Mouse (Mus musculus) frontal cortex, postnatal 36 days (tissue): ENCODE measurements at regions not wholly inside any gene's neighbourhood (a gene's known extent, or its start where the extent isn't known, plus 50 kb on each side); places are given as distances from the start of the nearest gene placed in this dataset.

ENCODE experiments used
- DNase-seq, 2 experiments: peaks; one replicate each; pipeline ENCODE4 v3.0.0; 2022; ENCODE audit warnings: low spot score in 2 of 2

DNA sequence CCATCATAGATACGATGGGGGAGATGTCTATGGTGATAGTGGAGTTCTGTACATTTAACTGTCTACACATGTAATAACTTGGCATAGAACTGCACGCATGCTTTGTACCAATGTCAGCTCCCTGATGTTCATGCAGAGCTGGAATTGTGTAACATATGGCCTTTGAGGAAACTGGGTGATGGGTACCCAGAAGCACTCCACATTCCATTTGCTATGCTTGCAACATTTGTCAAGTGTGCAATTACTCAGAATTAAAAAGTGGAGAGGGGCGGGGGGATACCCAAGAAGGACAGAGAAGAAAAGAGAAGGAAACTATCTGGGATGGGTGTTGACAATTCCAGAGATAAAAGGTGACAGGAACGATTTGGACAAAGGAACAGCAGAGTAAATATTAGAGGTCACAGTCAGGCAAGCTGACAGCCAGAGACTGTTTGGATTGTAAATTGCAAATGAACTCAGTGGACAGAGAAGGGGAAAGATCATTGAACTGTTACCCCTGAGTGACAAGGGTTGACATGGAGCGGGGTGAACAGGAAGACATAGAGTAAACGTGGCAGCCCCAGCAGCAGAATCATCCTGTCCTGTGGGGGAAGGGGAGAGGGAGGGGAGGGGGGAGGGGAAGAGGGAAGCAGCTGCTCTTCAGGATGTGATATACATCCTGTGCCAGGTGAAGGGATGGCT is 390.1 kb upstream of the Jarid2 start:
- DNase-seq, result no peak

DNA sequence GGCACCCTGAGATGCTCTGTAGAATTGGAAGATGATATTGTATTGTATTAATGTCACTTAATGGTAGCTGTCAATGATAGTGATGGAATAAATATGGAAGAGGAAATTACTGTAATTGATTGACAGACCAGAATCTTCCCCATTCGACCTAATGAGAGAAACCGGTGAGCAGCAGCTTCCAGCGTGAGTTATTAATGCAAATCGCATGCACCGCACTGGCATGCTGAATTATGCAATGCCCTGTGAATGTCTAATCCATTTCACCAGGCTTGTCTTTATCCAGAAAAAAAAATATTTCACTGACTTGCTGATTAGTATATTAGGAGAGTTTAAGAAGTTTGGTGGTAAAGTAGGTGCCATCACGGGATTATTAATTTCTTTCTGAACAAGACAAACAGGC is 384.2 kb upstream of the Jarid2 start:
- no peak for DNase-seq

DNA sequence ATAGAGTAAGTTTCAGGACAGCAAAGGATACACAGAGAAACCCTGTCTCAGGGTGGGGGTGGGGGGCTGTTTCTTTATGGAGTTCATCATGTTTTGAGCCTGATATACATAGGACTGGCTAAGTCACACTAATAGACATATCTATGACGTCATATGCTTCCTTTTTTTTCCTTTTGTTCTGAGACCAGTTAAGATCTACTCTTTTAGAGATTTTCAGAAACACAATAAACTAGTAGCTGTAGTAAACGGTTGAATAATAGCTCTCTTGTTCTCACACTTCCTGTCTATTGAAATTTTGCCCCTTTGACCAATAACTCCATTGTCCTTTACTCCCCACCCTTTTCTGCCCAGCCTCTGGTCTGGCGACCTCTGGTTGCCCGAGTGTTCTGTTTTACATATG is 382.6 kb upstream of the Jarid2 start:
- no peak for DNase-seq

DNA sequence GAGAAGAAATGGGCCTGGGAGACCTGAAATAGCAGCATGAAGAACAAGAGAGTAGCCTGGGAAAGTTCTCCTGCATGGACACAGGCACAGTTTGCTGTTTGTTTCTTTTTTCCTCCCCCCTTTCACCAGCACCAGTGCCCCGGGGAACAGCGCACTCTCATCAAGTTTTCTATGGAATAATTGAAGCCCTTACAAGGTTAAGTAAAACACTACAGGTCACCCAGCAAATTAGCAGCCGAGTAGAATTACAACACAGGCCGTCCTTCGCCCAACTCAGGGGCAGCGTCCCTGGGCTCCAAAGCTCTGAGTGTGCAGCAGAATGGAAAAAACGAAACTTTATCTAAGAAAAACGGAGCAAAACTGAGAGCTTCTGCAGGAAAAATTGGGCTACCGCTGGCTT is 381.6 kb upstream of the Jarid2 start:
- no peak for DNase-seq

DNA sequence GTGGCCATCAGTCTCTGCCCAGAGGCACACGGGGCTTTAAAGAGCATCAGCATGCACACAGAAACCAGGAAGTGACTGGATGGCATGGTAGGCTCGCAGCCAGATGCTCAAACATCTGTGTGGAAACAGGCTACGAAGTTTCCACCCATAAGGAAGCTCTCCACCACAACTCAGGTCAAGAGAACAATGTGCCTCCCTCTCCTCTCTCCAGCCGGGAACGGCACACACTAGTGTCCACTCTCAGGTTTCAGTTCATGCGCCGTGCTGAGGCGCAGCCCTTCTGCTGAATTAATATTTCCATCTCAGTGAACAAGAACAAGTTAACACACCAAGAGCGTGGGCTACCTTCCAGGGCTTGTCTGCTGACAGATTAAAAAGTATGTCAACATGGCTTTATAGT is 375.4 kb upstream of the Jarid2 start:
- DNase-seq, result no peak

DNA sequence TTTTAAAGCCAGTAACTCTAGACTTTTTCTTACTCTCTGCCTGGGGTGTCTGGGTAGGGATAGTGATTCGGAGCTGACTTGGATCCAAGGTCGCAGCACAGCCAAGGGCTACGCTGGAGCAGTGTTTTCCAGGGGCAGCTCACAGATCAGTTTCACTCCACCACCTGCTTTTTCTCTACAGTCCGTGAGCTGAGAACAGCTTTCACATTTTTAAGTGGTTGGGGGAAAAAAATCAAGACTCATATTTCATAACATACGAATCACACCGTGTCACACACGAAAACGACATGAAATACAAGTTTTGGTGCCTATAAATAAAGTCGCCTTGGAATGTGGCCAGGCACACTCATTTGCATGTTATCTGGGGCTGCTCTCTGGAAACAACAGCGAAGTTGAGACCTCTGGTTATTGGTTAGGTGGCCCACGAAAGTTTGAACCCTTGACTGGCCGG is 373.5 kb upstream of the Jarid2 start:
- no peak for DNase-seq

DNA sequence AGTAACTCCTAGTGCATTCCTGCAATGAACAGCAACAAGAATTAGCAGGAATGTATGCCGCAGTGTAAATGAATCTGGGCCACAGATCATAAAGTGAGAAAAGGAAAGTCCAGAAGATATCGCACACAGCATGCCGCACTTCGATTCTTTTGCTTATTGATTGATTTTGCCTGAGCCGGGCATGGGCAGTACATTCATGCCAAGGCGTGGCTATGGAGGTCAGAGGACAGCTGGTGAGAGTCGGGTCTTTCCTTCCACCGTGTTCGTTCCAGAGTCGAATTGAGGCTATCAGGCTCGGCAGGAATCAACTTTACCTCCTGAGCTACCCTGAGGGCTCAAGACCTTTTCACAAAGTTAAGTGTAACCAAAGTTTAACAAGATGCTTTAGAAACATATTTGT is 372.3 kb upstream of the Jarid2 start:
- no peak for DNase-seq

DNA sequence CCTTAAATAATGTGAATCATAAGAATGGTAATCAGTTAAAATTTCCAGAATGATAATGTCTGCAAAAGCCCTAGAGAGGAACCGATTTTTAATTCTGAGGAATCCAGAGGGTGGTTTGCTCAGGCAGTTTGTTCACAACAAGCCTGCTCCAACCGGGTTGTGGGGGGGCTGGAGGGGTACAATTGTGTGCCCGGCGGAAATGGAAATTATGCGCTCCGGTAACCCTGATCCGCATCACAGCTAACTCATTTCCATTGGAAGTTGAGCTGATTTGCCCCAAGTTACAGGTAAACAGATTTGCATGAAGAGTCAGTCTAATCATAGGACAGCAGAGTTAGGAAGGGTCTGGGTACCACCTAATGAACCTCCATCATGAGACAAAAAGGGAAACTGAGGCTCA is 369.9 kb upstream of the Jarid2 start:
- DNase-seq, result no peak

DNA sequence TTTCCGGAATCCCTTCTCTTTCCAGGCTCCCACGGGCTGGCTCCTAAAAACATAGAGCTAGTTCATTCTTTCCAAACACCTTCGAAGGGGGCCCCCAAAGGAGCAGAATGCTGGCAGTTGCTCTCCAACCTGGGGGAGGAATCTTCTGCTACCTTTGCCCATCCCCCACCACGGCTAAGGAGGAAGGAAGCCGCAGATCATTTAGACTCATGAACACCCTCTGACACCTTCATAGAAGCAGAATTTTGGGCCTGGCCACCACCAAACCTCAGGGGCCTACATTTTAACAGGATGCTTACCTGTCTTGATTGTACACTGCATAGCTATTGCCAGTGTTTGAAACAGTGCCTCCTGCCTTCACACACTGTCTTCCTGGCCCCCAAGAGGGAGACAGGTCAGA is 369.3 kb upstream of the Jarid2 start:
- no peak for DNase-seq

DNA sequence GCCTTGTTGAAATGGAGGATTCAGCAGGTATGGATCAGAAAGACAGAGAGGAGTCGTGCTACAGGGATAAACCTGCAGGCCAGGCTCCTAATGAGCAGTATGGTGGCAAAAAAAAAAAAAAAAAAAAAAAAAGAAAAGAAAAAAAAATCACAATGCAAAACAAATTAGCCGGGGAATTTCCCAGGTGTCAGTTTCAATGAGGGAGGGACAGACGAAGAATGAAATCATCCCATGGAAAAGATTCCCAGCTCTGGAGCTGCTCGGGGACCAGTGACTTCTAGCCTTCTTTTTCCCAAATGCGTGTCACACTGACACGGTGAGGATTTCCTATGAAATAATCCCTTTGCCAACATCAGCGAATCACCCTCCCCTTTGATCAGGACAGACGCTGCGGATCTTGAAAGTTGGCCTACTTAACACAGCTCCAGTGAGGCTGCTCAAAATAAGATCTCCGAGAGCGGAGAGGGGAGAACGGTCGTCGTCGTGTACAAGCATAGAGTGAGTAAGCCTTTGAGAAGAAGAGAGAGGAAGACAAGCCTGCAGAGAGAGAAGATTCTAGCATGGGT is 368.5 kb upstream of the Jarid2 start:
- DNase-seq, result no peak

DNA sequence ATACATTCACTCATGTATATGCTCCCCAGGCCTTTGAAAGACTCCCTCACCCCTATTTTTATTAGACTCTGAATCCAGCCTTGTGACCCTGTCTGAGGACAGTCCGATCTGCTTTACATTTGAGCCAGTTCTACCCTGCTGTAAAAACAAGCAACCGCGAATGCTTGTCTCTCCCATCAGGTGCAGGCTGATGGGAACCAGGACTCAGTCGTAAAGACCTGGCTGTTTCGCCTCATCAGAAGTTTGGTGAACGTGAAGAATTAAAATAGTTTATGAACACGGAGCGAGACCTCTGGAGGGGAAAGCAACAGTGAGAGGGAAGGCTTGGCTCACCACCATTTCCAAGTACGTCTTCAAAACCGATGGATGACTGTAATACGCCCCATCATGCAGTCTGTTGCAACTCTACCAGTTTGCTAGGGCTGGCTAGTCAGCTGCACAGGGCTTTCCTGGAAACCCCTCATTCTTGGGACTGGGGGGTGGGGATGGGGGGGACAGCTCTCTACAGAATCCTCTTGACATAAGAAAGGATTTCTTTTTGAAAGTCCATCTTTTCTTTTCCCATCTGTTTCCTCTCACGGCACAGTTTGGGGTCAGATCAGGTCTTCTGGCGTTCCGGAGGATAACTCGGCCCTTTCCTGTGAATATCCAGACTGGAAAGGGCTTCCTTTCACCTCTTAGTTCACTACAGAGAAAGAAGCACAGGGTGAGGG is 366.8 kb upstream of the Jarid2 start:
- no peak for DNase-seq

DNA sequence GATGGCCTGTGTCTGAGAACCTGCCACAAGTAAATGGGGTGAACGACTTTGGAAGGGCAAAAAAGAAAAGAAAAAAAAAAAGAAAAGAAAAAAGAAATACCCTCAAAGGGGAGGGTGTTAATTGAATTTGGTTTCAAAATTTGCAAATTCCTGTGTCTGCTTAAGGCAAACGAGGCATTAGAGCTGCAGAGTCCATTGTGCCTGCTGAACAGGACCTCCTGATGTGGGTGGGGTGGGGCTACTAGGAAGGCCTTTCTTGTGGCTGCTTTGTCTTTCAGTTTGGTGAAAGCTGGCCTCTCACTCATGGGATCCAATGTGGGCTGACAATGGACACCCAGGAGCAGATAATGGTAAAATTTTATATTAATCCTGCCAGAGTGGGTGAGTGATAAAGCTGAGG is 366.3 kb upstream of the Jarid2 start:
- no peak for DNase-seq

DNA sequence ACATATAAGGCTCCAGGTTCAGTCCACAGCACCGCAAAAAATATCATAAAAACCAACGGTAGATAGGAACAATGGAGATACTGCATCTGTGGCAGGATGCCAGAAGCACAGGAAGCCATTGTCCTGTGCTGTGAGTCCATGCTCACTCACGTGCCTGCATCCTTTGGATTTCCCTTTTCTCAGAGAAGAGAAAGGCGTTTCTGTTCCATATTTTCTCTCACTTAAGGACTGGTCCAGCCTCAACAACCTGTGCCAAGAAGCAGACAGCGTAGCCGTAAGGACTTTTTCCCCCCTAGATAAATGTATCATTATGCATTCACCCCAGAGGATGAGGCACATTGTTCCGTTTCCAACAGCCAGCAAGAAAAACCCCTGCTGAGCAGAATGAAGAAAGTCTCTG is 360.0 kb upstream of the Jarid2 start:
- DNase-seq, result no peak

DNA sequence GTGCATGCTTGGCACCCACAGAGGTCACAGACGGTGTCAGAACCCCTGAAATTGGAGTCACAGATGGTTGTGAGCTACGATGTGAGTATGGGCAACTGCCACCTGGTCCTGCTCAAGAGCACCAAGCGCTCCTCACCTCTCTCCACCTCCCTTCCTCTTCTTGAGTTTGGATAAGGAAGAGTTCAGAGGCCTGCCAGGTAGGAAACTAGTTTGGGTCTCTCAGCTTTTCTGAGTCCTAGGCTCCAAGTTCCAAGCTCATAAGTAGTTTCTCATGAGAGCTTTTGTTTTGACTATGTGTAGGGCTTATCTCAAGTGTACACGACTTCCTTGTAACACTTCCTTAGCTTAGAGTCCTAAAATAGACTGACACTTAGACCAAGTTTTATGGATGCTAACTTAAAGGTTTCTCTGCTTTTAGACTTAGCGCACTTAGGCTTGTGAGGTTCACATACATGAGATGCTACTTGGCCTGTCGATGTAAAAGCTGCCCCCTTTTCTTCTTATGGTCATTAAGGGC is 356.9 kb upstream of the Jarid2 start:
- DNase-seq, result no peak

DNA sequence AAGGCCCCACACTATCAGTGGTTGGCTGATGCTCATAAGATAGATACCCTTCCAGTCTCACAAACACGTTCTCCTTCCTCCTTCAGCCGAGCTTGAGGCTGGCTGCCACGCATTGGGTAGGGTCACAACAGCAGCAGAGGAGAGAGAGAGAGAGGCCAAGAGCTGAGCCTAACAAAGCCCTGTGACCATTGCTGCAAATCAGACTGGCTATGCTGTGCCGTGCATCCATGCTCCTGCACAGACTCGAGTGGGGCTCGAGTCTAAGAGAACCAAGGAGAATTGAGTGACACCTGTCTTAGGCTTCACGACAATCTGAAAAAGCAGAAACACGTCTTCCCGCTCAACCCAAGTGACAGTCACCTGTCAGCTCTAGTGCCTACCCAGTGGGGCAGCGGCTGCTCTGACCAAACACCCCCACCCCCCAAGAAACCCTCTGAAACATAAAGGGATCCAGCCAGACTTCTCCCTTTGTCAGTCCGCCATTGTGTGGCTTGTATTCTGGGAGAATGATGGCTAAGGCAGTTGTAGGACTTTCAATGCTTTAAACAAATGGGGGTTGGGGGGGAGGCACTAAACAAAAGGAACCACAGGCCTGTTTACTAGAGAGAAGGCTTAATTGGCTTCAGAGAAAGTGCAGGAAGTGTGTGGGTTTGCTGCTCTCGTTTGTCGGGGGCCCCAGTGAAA is 353.7 kb upstream of the Jarid2 start:
- no peak for DNase-seq

DNA sequence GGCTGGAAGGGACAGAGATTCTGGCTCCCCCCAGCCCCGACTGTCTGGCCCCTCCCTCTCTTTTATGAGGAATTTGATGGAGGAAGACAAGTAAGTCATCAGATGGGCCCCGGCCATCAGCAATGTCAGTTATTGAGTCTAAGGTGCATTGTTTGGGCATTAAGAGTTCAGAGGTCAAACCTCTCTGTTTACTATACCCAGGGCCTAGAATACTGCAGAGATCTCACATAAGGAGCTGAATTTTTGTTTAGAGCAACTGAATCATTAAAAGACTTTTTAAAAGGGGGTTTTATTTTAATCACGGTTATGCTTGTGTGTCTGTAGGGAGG is 353.1 kb upstream of the Jarid2 start:
- DNase-seq, result no peak

DNA sequence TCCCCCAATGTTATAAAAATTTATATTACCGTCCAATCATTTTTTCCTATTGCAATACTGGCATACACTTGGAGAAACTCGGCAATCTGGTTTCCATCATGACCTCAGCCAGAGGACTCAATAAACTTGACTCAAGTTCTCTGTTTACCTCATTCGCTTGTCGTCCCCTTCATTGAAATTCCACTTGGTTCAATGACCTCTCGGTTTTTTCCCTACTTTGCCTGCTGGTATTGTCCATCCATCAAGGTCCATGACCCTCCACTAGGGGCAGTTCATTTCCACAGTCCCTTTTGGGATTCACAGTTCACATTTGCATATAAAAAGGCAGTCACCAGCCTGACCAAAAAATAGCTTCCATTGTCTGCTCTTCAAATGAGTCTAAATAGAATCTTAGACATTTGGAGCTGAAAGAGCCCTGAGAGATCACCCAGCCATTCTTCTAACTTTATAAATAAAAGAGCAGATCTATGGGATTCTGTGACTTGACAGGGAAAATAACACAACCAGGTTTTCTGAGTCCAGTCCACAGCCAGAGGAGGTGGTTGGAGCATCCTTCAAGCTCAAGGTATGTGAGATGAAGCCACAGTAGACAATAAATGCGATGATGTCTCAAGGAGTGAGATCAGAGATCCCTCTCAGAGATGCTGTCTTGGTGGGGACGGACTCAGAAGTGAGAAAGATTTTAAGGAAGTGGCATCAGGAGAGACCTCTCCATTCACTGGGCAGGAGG is 347.4 kb upstream of the Jarid2 start:
- no peak for DNase-seq

DNA sequence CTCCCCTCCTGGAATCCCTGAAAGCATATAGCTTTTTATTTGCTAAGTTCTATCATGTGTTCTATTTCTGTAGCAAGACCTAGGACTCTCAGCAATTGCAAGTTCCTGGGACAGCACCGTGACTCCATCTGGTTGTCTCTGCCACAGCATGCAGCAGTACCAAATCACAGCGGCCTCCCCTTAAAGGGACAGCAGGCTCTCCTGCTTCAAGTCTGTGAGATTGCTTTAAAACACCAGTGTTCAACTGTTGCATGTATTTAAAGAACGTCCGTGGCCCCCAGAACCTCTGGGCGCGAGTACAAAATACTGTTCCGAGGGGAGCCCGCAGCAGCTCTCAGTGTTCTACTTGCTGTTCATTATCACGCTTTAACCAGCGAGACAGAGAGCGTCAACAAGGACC is 346.0 kb upstream of the Jarid2 start:
- DNase-seq, result no peak

DNA sequence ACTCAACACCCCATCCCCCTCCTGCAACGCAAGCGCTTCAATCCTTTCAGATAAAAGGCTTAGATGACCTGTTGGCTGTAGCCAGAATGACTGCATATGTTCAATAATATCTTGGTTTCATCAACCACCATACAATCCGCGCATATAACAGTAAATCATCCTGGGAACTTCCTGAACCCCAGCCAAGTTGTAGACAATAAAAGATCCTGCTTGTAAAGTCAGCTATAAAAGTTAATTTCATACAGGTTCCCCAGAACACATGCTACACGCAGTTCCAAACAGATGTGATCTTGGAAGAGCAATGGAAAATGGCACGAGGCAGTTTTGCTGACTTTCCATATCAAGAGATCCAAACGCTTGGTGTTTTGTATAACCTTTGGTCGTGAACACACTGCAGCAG is 342.5 kb upstream of the Jarid2 start:
- DNase-seq, result no peak

DNA sequence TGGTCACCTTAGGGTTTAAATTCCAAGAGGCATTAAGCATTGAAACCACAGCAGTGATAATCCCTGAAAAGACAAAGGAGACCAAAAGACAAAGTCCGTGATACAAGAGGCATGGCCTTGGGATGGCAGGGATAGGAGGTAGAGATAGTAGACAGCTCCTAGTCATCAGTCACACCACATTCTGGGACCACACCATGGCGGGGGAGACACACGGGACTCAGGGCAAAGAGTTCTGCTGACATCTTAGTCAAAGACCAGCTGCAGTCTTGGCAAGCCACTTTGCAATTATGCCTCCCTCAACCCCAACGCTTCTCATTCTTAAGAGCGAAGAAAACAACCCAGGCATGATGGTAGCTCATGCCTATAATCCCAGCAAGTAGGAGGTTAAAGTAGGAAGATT is 339.6 kb upstream of the Jarid2 start:
- no peak for DNase-seq

DNA sequence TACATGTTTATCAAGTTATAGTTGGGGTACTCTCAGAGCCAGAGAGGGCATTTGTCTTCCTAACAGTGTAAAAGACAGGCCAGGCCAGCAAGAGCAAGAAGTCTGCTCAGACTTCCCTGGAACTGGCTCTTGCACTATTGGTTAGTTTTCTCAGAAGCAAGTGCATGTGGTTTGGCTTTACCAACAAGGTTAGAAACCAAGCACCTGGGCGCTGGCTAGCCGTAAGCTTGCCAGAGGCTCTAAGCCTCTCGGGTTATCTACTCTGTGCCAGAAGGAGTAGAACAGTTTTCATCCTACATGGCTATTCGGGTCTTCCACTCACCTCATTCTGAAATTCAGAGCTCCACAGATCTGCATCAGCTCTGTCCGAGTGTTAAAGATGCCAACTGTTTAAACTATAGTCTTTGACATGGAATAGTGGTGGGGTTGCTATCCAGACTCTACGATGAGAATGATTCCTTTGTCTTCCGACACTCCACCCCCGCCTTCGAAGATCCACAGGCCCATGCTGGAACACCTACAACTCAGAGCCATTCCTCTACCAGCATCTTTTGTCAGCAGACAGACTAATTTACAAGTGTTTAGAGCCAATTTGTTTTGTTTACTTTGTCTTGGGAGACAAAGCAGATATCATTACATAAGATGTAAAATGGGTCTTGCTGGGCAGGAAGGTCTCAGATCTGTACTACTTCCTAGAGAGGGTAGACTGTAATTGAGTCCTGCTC is 338.4 kb upstream of the Jarid2 start:
- no peak for DNase-seq
